Mouse (Mus musculus): ENCODE results near the gene Marcksl1.
"Not testable (repeated sequence)": the region's sequence is repeated elsewhere in the genome, so short reads cannot be mapped to it uniquely, and the experiment has no call there.

The Marcksl1 gene

DNA sequence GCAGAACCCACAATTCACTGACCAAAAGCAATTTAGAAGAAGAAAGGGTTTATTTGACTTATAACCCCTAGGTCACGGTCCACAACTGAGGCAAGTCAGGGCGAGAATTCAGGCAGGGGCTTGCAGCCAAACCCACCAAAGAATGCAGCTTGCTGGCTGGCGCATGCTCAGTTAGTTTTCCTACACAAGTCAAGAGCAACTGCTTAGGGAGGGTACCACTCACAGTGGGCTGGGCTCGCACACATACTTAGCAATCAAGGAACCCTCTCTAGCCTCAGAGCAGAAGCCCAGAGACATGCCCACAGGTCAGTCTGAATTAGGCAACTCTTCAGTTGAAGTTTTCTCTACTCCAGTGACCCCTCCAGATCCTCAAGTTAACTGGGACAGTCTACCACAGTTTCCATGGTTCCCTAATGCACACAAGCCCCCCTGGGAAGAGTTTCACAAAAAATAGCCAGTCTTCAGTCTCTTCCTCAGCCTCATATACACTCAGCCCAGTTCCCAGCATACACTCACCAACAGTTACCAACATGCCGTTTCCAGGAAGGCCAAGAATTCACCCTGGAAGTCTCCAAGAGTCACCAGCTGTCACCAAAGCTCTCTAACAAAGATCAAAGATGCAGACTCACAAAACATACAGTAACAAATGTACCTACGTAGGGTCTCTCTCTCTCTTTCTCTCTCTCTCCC is 2.5 kb upstream of the Marcksl1 start:
- peak; percentile 69 for DNase-seq (ENCODE audit: inconsistent ontology term)

GRCm38 (mm10) chr4:129511413-129512096 is 1.8 kb upstream of the Marcksl1 start:
- peak; percentile 31 for DNase-seq (ENCODE audit: inconsistent ontology term)

DNA sequence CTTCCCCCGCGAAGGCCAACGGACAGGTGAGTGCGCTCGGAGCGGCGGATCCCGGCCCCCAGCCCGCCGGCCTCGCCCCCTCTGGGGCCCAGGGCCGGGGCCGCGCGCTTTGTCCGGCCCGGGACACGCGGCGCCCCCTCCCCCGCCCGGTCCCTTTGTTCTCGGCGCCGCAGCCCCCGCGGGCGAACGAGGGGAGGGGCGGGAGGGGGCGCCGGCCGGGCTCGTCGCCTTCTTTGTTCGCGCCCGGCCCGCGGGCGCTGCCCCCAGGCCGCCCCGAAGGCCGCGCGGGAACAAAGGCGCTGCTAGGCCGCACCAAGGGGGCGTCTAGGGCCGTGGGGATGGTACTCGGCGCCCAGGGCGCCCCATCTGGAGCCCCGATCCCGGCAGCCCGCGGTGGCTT is 510 bp downstream of the Marcksl1 start:
- no peak for DNase-seq (ENCODE audit: inconsistent ontology term)

DNA sequence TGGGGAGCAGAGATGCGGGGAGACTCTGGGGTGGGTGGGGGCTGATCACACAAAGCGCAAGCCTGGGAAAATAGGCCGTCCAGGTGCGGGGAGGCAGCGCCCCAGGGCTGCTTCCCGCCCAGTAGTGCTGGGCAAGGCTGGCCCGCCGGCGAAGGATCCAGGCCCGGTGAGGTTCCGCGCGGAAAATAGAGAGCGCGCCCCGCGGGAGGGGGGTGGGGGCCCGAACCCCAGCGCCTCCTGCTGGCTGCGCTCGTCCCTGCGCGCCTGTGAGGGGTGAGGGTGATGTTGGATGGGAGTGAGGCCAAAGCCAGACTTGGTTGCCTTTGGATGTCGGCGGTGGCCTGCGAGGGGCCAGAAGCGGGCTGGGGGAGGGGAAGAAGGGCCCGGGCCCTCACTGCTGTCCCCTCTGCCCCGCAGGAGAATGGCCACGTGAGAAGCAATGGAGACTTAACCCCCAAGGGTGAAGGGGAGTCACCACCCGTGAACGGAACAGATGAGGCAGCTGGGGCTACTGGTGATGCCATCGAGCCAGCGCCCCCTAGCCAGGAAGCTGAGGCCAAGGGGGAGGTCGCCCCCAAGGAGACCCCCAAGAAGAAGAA is 1.0 kb downstream of the Marcksl1 start:
- peak; percentile 73 for DNase-seq (ENCODE audit: inconsistent ontology term)

- no peak for DNase-seq (ENCODE audit: inconsistent ontology term)
Observed at GRCm38 (mm10) chr4:129516925-129517324, 3.5 kb downstream of the Marcksl1 start.

- no peak for DNase-seq (ENCODE audit: inconsistent ontology term)
Observed at GRCm38 (mm10) chr4:129518519-129518918, 5.1 kb downstream of the Marcksl1 start.

GRCm38 (mm10) chr4:129525338-129525737 is 12.0 kb downstream of the Marcksl1 start:
- no peak for DNase-seq (ENCODE audit: inconsistent ontology term)

- DNase-seq (ENCODE audit: inconsistent ontology term): no peak
Observed at GRCm38 (mm10) chr4:129525889-129526288, 12.5 kb downstream of the Marcksl1 start.

DNA sequence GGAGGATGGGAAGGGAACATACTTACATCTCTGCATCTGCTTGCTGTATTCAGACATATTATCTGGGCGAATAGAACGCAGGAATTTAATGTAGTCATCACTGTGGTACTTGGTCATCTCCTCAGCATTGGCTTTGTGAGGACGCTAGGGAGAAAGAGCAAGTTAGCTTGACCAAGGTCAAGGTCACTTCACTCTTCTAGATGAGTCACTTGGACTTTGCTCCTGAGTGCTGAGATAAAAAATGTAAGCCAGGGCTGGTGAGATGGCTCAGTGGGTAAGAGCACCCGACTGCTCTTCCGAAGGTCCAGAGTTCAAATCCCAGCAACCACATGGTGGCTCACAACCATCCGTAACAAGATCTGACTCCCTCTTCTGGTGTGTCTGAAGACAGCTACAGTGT is 15.5 kb downstream of the Marcksl1 start:
- DNase-seq (ENCODE audit: inconsistent ontology term): not testable (repeated sequence)

- DNase-seq (ENCODE audit: inconsistent ontology term): no peak
Observed at GRCm38 (mm10) chr4:129540012-129540411, 26.6 kb downstream of the Marcksl1 start.

DNA sequence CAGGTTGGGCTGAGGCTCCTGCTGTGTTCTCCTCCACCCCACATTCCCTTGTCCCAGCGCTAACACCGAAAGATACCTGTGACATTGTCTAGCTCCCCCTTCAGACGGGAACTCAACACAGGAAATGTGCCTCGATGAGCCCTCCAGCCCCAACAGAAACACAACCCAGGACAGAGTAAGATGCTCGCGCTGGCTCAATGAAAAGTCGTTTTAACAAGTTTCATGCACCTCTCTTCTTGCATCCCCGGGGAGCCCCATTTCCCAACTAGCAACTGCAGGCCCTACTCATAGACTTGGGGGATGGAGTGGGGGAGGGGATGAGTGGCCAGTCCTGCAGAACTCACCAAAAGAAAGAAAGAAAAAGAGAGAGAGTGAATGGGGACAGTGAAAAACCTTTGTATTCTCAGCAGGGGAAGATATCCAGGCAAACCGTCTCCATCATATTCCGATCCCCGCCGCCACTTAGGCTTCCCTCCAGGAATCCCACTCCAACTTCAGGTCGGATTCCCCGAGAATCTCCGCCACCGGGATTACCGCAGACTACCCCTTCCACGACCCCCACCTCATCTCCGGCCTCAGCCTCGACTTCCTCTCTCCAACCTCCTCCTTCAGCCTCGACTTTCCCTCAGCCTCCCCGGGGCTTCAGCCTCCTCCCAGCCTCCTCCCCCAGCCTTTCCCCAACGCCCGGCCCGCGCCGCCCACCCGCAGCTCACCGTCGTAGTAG is 28.6 kb downstream of the Marcksl1 start:
- peak; percentile 39 for DNase-seq (ENCODE audit: inconsistent ontology term)

DNA sequence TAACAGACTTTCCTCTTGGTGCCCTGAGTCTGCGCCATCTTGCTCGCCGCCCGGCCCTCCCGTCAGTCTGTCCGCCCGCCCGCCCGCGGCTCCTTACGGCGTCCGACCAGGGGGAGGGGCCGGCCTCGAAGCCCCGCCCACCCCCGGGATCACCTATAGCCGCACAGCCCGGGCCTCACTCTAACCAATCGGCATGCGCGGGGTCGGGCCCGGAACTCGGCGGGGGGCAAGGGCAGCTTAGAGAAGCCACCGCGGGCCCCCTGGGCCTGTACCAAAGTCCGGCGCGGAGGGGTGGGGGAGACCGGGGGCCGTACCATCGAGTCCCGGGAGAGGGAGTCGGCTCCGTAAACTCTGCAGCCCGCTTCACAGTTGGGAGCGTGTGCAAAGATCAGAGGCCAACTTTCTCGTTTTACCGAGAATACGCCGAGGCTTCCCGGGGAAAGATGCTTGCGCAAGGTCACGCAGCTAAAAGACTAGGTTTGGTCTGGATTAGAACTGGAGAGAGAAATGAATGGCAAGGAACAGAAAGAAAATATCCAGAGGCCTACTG is 29.3 kb downstream of the Marcksl1 start, which contains the start of gene Hdac1:
Gene Hdac1 (minus strand): TSS at position 122 of the 550 bp plus-strand sequence.
- DNase-seq (ENCODE audit: inconsistent ontology term): peak; percentile 100

- DNase-seq (ENCODE audit: inconsistent ontology term): no peak
Observed at GRCm38 (mm10) chr4:129544106-129544505, 30.7 kb downstream of the Marcksl1 start.

DNA sequence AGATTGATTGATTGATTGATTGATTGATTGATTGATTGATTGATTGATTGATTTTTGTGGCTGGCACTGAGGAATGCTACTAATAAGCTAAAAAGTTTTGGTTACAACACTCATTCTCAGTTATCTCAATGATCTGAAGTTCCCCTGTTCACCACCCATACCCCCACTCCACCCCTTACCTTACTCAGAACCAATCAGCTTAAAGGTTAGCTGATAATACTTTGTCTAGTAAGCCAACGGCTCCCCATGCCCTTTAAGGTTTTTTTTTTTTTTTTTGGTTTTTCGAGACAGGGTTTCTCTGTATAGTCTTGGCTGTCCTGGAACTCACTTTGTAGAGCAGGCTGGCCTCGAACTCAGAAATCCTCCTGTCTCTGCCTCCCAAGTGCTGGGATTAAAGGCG is 34.2 kb downstream of the Marcksl1 start:
- not testable (repeated sequence) for DNase-seq (ENCODE audit: inconsistent ontology term)

DNA sequence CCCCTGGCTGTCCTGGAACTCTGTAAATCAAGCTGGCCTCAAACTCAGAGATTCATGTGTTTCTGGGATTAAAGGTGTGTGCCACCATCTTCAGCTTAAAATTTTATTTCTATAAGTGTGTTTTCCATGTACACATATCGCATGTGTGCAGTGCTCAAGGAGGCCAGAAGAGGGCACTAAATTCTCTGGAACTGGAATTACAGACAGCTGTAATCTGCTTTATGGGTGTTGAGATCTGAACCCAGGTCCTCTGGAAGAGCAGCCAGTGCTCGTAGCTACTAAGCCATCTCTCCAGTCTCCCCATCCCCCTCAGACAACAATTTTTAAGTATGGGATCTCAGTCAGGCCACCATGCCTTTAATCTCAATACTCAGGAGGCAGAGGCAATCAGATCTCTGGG is 35.9 kb downstream of the Marcksl1 start:
- no peak for DNase-seq (ENCODE audit: inconsistent ontology term)

- DNase-seq (ENCODE audit: inconsistent ontology term): no peak
Observed at GRCm38 (mm10) chr4:129550295-129550694, 36.9 kb downstream of the Marcksl1 start.

- DNase-seq (ENCODE audit: inconsistent ontology term): not testable (repeated sequence)
Observed at GRCm38 (mm10) chr4:129554512-129554911, 41.1 kb downstream of the Marcksl1 start.

- DNase-seq (ENCODE audit: inconsistent ontology term): peak; percentile 11
Observed at GRCm38 (mm10) chr4:129555421-129555861, 42.1 kb downstream of the Marcksl1 start.

- DNase-seq (ENCODE audit: inconsistent ontology term): no peak
Observed at GRCm38 (mm10) chr4:129555862-129556531, 42.6 kb downstream of the Marcksl1 start.

DNA sequence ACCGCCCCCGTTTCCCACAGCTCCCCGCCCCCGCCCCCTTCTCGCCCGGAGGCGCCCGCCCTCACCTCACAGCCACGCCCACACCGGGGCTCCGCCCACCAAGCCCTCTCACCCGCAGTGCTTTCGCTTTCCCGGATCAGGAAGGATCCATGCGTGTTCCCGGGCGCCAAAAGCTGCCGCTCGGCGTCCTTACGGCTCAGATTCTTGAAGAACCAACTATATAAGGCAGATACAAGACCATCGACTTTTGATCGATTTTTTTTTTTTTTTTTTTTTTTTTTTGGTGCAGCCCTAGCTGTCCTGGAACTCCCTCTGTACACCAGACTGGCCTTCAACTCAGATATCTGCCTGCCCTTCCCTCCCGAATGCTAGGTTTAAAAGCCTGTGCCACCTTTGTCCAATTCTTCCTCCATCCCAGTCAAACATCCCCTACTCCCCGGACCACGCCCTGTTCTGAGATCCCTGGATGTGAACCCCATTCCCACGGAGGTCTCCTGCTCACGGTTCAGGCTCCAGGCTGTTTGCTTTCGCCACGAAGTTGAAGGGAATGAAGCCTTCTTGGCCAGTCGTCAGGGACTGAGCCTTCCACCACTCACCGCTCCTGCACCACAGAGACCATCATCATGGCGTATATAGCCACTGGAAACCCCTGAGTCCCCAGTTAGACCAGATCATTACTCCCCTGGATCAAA is 43.3 kb downstream of the Marcksl1 start:
- DNase-seq (ENCODE audit: inconsistent ontology term): peak; percentile 94
